Mouse (Mus musculus): ENCODE data around the gene Zcchc24. TPM values are rescaled to one million over a fixed set of nuclear protein-coding genes. Genes with fewer than 3 reads are reported as not detected.

Zcchc24 gene
- polyA plus RNA-seq, 2 experiments, result 45.1 to 52.7 TPM

GRCm38 (mm10) chr14:25795561-25796174, 26.8 kb upstream of the Zcchc24 start:
- 27% methylated on average over 10 of the region's 10 CpGs for WGBS
- H3K36me3 ChIP-seq (ENCODE audit: control insufficient read depth, insufficient read depth, low read length), result no peaks in the 10 kb centered on the region
- 0 out of 2 replicates have a peak, but pooled peaks cover 2% of the 10 kb centered on the region for H3K9me3 ChIP-seq (ENCODE audit: control insufficient read depth, low read length)
- 0 out of 2 replicates have a peak overlapping the region, but pooled peaks have one; percentile 10 for H3K4me2 ChIP-seq (replicated peaks; ENCODE audit: low read depth, low read length, severe bottlenecking)
- H3K27me3 ChIP-seq (ENCODE audit: control insufficient read depth, insufficient read depth, low read length), result no peaks in the 10 kb centered on the region
- peak; percentile 79 for ATAC-seq (ENCODE audit: low FRiP score, low read depth)
- H3K4me3 ChIP-seq (replicated peaks; ENCODE audit: low read length), result no peak overlapping the region
- no peak overlapping the region; the same call in 1 of the 2 replicates for H3K9ac ChIP-seq (ENCODE audit: low read depth, low read length, severe bottlenecking)
- H3K27ac ChIP-seq (replicated peaks; ENCODE audit: low read depth, low read length), result peak overlapping the region; percentile 52
- DNase-seq (ENCODE audit: low spot score), result peak; percentile 70
- H3K4me1 ChIP-seq (ENCODE audit: control insufficient read depth, insufficient read depth, low read length), result peaks cover 20% of the 10 kb centered on the region
- no peak for TF ChIP-seq POLR2A (IDR thresholded peaks at IDR 0.05; ENCODE audit: borderline replicate concordance, extremely low read depth, insufficient read depth, insufficient read length)

- WGBS, result 58% methylated on average over 6 of the region's 6 CpGs
- H3K9me3 ChIP-seq (ENCODE audit: control insufficient read depth, low read length), result 0 out of 2 replicates have a peak, but pooled peaks cover 2% of the 10 kb centered on the region
- no peak for DNase-seq (ENCODE audit: low spot score)
- H3K4me2 ChIP-seq (replicated peaks; ENCODE audit: low read depth, low read length, severe bottlenecking), result no peak overlapping the region
- no peaks in the 10 kb centered on the region for H3K27me3 ChIP-seq (ENCODE audit: control insufficient read depth, insufficient read depth, low read length)
- no peak overlapping the region for H3K4me3 ChIP-seq (replicated peaks; ENCODE audit: low read length)
- peaks cover 20% of the 10 kb centered on the region for H3K4me1 ChIP-seq (ENCODE audit: control insufficient read depth, insufficient read depth, low read length)
- no peak overlapping the region for H3K9ac ChIP-seq (ENCODE audit: low read depth, low read length, severe bottlenecking)
- peak overlapping the region; percentile 52 for H3K27ac ChIP-seq (replicated peaks; ENCODE audit: low read depth, low read length)
- H3K36me3 ChIP-seq (ENCODE audit: control insufficient read depth, insufficient read depth, low read length), result no peaks in the 10 kb centered on the region
- ATAC-seq (ENCODE audit: low FRiP score, low read depth), result no peak
- no peak for TF ChIP-seq POLR2A (IDR thresholded peaks at IDR 0.05; ENCODE audit: borderline replicate concordance, extremely low read depth, insufficient read depth, insufficient read length)
These were observed 26.2 kb upstream of the Zcchc24 start for GRCm38 (mm10) chr14:25795067-25795466.

GRCm38 (mm10) chr14:25794331-25794730, 25.5 kb upstream of the Zcchc24 start:
- no peak overlapping the region for H3K4me2 ChIP-seq (replicated peaks; ENCODE audit: low read depth, low read length, severe bottlenecking)
- TF ChIP-seq POLR2A (IDR thresholded peaks at IDR 0.05; ENCODE audit: borderline replicate concordance, extremely low read depth, insufficient read depth, insufficient read length), result no peak
- 90% methylated on average over 2 of the region's 2 CpGs for WGBS
- ATAC-seq (ENCODE audit: low FRiP score, low read depth) (no peak), DNase-seq (ENCODE audit: low spot score) (no peak)
- no peaks in the 10 kb centered on the region for H3K36me3 ChIP-seq (ENCODE audit: control insufficient read depth, insufficient read depth, low read length)
- peaks cover 13% of the 10 kb centered on the region for H3K4me1 ChIP-seq (ENCODE audit: control insufficient read depth, insufficient read depth, low read length)
- no peak overlapping the region for H3K9ac ChIP-seq (ENCODE audit: low read depth, low read length, severe bottlenecking)
- no peak overlapping the region for H3K27ac ChIP-seq (replicated peaks; ENCODE audit: low read depth, low read length)
- 0 out of 2 replicates have a peak, but pooled peaks cover 2% of the 10 kb centered on the region for H3K9me3 ChIP-seq (ENCODE audit: control insufficient read depth, low read length)
- H3K27me3 ChIP-seq (ENCODE audit: control insufficient read depth, insufficient read depth, low read length), result no peaks in the 10 kb centered on the region
- no peak overlapping the region for H3K4me3 ChIP-seq (replicated peaks; ENCODE audit: low read length)

- 0 out of 2 replicates have a peak, but pooled peaks cover 2% of the 10 kb centered on the region for H3K9me3 ChIP-seq (ENCODE audit: control insufficient read depth, low read length)
- DNase-seq (ENCODE audit: low spot score), result no peak
- H3K9ac ChIP-seq (ENCODE audit: low read depth, low read length, severe bottlenecking), result no peak overlapping the region
- H3K27ac ChIP-seq (replicated peaks; ENCODE audit: low read depth, low read length), result no peak overlapping the region
- ATAC-seq (ENCODE audit: low FRiP score, low read depth), result no peak
- WGBS, result 71% methylated on average over 6 of the region's 6 CpGs
- H3K36me3 ChIP-seq (ENCODE audit: control insufficient read depth, insufficient read depth, low read length), result no peaks in the 10 kb centered on the region
- no peak for TF ChIP-seq POLR2A (IDR thresholded peaks at IDR 0.05; ENCODE audit: borderline replicate concordance, extremely low read depth, insufficient read depth, insufficient read length)
- no peak overlapping the region for H3K4me2 ChIP-seq (replicated peaks; ENCODE audit: low read depth, low read length, severe bottlenecking)
- peaks cover 14% of the 10 kb centered on the region for H3K4me1 ChIP-seq (ENCODE audit: control insufficient read depth, insufficient read depth, low read length)
- H3K27me3 ChIP-seq (ENCODE audit: control insufficient read depth, insufficient read depth, low read length), result no peaks in the 10 kb centered on the region
- no peak overlapping the region for H3K4me3 ChIP-seq (replicated peaks; ENCODE audit: low read length)
These were observed 22.0 kb upstream of the Zcchc24 start for GRCm38 (mm10) chr14:25790768-25791302.

- Histone ChIP-seq H3K4me1 (ENCODE audit: control insufficient read depth, insufficient read depth, low read length) (peaks cover 10% of the 10 kb centered on the region), H3K27me3 (ENCODE audit: control insufficient read depth, insufficient read depth, low read length) (no peaks in the 10 kb centered on the region), H3K4me3 (replicated peaks; ENCODE audit: low read length) (no peak overlapping the region), H3K4me2 (replicated peaks; ENCODE audit: low read depth, low read length, severe bottlenecking) (no peak overlapping the region), H3K9ac (ENCODE audit: low read depth, low read length, severe bottlenecking) (no peak overlapping the region), H3K9me3 (ENCODE audit: control insufficient read depth, low read length) (0 out of 2 replicates have a peak, but pooled peaks cover 2% of the 10 kb centered on the region), H3K36me3 (ENCODE audit: control insufficient read depth, insufficient read depth, low read length) (no peaks in the 10 kb centered on the region), H3K27ac (replicated peaks; ENCODE audit: low read depth, low read length) (no peak overlapping the region)
- WGBS, result 52% methylated on average over 1 of the region's 1 CpGs
- ATAC-seq (ENCODE audit: low FRiP score, low read depth) (no peak), DNase-seq (ENCODE audit: low spot score) (no peak)
- TF ChIP-seq POLR2A (IDR thresholded peaks at IDR 0.05; ENCODE audit: borderline replicate concordance, extremely low read depth, insufficient read depth, insufficient read length), result no peak
These were observed 21.1 kb upstream of the Zcchc24 start for GRCm38 (mm10) chr14:25789946-25790345.

All from limb, embryonic 14.5 days (tissue).